Mouse (Mus musculus): ENCODE measurements around the gene Wfdc16. TPM values are rescaled to one million over a fixed set of nuclear protein-coding genes. Genes with fewer than 3 reads are reported as not detected.
"Not testable (repeated sequence)": the region's sequence is repeated elsewhere in the genome, so short reads cannot be mapped to it uniquely, and the experiment has no call there.

Gene Wfdc16
- polyA plus RNA-seq, 1 experiment from 2014 or later = not detected

DNA sequence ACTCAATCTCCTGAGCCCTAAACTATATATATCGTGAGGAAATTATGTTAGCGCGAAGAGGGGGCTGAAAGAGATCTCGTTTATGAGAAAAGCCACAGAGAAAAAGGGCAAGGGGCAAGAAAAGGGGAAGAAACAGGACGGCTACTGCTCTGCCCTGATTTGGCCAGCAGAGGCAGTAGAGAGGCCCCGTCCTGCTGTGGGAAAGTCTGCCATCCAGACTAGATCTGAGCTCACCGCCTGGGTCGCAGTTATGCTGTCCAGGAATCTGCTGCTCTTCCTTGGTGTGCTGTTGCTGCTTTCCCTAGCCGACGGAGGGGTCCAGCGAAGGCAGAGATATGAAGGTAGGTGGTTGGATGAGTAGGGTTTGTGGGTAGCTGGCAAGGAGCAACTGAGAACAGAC is 17.3 kb upstream of the Wfdc16 start, which contains the start of gene Wfdc10:
Gene Wfdc10 (plus strand): TSS at position 189 of the 400 bp plus-strand sequence.
- in situ Hi-C loops (cut with MboI; ENCODE audit: low pct_unique_long_range_greater_than_20kb) = no loop called here
- DNase-seq (ENCODE audit: low read depth, low spot score) (no peak), ATAC-seq (no peak)
- peak; percentile 73 for TF ChIP-seq CTCF (IDR thresholded peaks at IDR 0.05)
- ChIA-PET POLR2A (no interaction called here), CTCF (interaction anchor here (0.6 to 1.2 kb wide), 3 partner anchors 9 to 15 kb away, joined by 3 to 4 read pairs (median 3); no protein-coding TSS in a partner anchor)
- H3K27me3 ChIP-seq = peaks cover 10% of the 10 kb centered on the region

DNA sequence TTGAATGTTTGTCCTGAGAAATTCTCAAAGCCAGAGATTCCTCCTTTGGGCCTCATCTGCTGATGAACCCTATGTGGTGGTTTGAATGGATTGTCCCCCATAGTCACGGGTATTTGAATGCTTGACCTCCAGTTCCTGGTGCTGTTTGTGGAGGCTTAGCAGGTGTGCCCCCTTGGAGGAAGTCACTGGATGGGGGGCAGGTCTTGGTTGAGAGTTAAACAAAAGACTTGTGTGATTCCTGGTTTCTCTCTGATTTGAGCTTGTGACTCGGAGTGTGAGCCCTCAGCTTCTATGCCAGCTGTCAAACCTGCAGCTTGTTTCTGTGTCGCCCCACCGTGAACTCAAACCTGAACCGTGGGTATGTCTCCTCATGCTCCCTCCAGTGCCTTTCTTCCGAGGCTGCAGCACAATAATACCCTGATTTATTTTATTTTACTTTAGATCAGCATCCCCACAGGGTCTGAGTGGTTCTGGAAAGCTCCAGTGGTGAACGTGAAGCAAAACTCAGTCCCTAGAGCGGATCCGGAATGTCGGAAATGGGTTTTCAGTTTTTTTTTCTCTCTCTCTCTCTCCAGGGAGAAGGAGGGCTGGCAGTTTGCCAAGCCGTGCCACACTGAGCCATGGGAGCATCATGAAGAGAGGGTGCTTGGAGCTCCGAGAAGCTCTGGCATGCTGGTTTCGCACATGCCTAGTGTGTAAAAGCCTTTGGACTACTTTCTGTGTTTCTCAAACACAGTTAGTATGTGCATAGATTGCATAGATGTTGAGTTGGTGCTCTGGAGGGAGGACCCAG is 3.5 kb upstream of the Wfdc16 start:
- ATAC-seq = no peak
- H3K27me3 ChIP-seq = no peaks in the 10 kb centered on the region
- ChIA-PET POLR2A (no interaction called here), CTCF (no interaction called here)
- TF ChIP-seq CTCF (IDR thresholded peaks at IDR 0.05) = no peak
- DNase-seq (ENCODE audit: low read depth, low spot score) = no peak
- in situ Hi-C loops (cut with MboI; ENCODE audit: low pct_unique_long_range_greater_than_20kb) = no loop called here

DNA sequence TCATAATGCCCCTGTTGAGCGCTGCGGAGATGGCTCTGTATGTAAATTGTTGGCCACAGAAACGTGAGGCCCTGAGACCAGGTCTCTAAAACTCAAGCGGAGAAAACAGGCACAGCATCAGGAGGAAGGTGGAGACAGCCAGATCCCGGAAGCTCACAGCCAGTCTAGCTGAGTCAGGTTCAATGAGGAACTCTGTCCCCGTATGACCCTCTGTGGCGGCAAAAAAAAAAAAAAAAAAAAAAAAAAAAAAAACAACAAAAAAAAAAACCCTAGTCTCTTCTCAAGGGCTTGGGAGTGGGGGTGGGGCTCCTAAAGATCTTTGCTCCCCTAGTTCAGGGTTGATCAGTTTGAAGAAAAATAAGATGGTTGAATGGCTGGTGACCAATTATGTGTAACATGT is 2.5 kb upstream of the Wfdc16 start:
- ChIA-PET CTCF (interaction anchor here (1.3 kb wide), 1 partner anchor 15 kb away, joined by 3 read pairs; the partner anchor contains the start of genes Wfdc10 and Wfdc9), POLR2A (no interaction called here)
- H3K27me3 ChIP-seq = no peaks in the 10 kb centered on the region
- in situ Hi-C loops (cut with MboI; ENCODE audit: low pct_unique_long_range_greater_than_20kb) = no loop called here
- DNase-seq (ENCODE audit: low read depth, low spot score) (no peak), ATAC-seq (no peak)
- no peak for TF ChIP-seq CTCF (IDR thresholded peaks at IDR 0.05)

DNA sequence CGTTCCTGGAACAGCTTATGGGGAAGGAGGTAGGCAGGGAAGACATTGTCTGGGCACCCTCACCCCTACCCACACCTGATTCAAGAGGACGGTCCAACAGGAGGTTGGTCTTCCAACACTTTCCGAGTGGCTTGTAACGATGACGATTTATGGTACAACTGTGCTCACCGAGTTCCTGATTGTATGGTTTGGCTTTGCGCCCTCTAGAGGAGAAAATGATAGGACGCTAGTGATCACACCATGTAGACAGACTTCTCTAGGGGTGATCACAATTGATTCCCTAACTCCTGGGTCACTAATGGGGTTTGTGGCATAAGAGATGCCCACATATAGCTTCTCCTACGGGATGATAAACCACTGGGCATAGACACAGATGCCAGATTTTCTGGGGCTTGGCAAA is 3.3 kb downstream of the Wfdc16 start:
- ChIA-PET POLR2A (no interaction called here), CTCF (interaction anchor here (0.9 kb wide), 1 partner anchor 13 kb away, joined by 3 read pairs; no protein-coding TSS in a partner anchor)
- TF ChIP-seq CTCF (IDR thresholded peaks at IDR 0.05) = peak; percentile 28
- peaks cover 7% of the 10 kb centered on the region for H3K27me3 ChIP-seq
- in situ Hi-C loops (cut with MboI; ENCODE audit: low pct_unique_long_range_greater_than_20kb) = no loop called here
- ATAC-seq = no peak
- no peak for DNase-seq (ENCODE audit: low read depth, low spot score)

DNA sequence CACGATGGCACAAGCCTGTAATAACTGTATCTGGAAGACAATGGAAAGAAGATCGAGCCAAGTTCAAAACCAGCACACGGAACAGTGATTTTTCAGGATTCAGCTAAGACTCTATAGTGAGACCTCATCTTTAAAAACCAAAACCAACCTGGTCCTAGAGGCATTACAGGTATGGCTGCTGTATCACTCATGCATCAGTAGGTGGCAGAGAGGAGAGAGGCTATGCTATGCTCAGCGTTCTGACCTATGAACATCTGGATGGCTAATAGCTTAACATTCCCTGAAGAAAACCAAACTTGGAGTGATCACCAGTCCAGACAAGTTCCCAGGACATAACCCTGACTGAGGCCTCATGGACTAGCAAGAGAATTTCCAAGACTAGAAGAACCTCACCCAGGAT is 16.8 kb downstream of the Wfdc16 start:
- TF ChIP-seq CTCF (IDR thresholded peaks at IDR 0.05) = no peak
- DNase-seq (ENCODE audit: low read depth, low spot score) (no peak), ATAC-seq (no peak)
- ChIA-PET POLR2A (interaction anchor here (0.6 kb wide), 1 partner anchor 41 kb away, joined by 3 read pairs; no protein-coding TSS in a partner anchor), CTCF (no interaction called here)
- H3K27me3 ChIP-seq = peaks cover 11% of the 10 kb centered on the region
- in situ Hi-C loops (cut with MboI; ENCODE audit: low pct_unique_long_range_greater_than_20kb) = no loop called here

DNA sequence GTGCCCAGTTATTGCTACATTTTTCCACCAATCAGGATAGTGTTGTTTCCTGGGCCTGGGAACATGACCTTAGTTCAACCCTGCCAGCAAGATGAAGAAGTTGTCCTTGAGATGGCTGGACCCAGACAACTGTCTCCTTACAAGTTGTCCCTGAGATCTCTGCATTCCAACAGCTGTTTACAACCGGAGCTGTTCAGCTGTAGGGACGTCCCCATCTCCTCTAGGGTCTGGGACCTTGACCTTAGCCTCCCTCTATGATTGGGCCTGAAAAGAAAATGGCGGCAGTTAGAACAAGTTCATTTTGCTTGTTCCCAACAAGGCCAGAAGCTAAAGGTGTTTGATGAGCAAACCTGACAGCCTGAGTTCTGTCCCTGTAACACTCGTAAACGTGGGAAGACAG is 19.5 kb downstream of the Wfdc16 start:
- POLR2A ChIA-PET = no interaction called here
- CTCF ChIA-PET = interaction anchor here (1.4 kb wide), 1 partner anchor 10 kb away, joined by 6 read pairs; no protein-coding TSS in a partner anchor
- no peak for DNase-seq (ENCODE audit: low read depth, low spot score)
- ATAC-seq = no peak
- peaks cover 4% of the 10 kb centered on the region for H3K27me3 ChIP-seq
- no peak for TF ChIP-seq CTCF (IDR thresholded peaks at IDR 0.05)
- in situ Hi-C loops (cut with MboI; ENCODE audit: low pct_unique_long_range_greater_than_20kb) = no loop called here

DNA sequence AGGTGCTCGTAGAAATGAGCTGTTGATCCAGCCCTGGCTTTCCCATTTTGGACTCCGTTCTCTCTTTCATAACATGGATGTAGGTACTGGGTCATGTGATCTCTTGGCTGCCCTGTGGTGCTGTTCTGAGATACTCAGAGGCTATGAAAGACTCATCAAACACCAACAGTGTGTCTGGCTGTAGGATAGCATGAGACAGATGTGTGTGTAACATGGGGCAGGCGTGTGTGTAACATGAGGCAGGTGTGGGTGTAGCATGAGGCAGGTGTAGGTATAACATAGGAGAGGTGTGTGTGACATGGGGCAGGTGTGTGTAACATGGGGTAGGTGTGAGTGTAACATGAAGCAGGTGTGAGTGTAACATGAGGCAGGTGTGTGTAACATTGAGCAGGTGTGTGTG is 23.2 kb downstream of the Wfdc16 start:
- TF ChIP-seq CTCF (IDR thresholded peaks at IDR 0.05) = no peak
- H3K27me3 ChIP-seq = no peaks in the 10 kb centered on the region
- ChIA-PET POLR2A (no interaction called here), CTCF (no interaction called here)
- DNase-seq (ENCODE audit: low read depth, low spot score) (no peak), ATAC-seq (no peak)
- in situ Hi-C loops (cut with MboI; ENCODE audit: low pct_unique_long_range_greater_than_20kb) = no loop called here

DNA sequence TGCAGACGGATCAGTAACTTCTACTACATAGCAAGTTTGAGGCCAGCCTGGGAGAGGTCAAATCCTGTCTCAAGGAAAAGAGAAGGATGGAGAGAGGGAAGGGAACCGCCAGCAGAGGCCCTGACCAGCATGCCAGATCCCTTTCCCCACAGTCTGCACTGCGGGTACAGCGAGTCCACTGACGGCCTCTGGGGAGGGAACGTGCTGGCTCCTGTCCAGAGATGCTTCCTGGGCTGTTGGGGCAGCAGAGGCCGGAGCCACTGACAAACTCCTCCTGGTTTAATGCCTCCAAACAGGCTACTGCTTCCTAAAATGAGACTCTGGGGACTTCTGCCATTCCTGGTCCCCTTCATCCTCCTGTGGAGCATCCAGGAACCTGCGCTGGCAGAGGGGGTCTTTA is 25.1 kb downstream of the Wfdc16 start, which contains the start of the genes Wfdc6b and Wfdc8:
Gene Wfdc6b (plus strand): TSS at position 52 of the 400 bp plus-strand sequence.
Gene Wfdc8 (minus strand): TSS at position 156 of the 400 bp plus-strand sequence.
- ATAC-seq; CTCF ChIA-PET; DNase-seq (ENCODE audit: low read depth, low spot score); H3K27me3 ChIP-seq; POLR2A ChIA-PET; in situ Hi-C loops (cut with MboI; ENCODE audit: low pct_unique_long_range_greater_than_20kb): not testable (repeated sequence)

DNA sequence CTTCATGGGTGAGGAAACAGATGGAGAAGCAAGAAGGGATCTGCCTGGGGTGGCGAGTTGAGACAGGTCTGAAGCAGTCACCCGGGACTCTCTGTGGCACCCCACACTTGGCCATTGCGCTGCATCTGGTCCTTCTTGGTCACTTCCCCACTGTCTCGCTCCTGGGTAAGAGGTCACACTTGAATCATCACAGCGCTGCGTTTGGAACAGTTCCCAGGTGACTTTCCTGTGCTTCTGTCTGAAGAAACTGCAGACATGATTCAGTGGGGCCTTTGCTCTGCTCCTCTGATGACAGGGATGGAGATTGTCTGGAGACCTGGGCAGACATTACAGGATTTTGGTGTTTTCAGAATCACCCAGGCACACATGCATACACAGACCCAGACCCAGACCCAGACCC is 29.8 kb downstream of the Wfdc16 start:
- CTCF ChIA-PET = no interaction called here
- TF ChIP-seq CTCF (IDR thresholded peaks at IDR 0.05) = no peak
- DNase-seq (ENCODE audit: low read depth, low spot score) (peak; percentile 88), ATAC-seq (no peak)
- POLR2A ChIA-PET = no interaction called here
- H3K27me3 ChIP-seq = no peaks in the 10 kb centered on the region
- in situ Hi-C loops (cut with MboI; ENCODE audit: low pct_unique_long_range_greater_than_20kb) = no loop called here

DNA sequence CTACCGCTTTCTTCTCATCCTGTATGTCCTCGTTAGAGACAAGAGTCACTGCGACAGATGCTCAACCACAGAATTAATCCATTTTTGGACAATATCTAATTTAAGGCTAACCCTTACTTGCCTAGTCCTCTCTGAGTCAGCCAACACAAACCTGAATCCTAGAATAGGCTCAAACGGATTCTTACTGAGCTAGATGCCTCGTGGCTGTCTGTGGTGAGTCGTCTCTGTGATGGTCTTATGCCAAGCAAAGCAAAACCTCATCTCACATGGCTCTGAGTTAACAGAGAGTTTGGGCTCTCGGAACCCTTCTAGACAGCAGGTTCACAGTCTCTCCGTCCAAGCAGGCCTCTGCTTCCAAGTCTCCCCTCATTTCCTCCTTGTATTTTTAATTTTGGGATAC is 34.2 kb downstream of the Wfdc16 start:
- CTCF ChIA-PET = interaction anchor here (1.0 kb wide), 1 partner anchor 11 kb away, joined by 3 read pairs; the partner anchor contains the start of gene Eppin
- POLR2A ChIA-PET = no interaction called here
- no peaks in the 10 kb centered on the region for H3K27me3 ChIP-seq
- TF ChIP-seq CTCF (IDR thresholded peaks at IDR 0.05) = no peak
- no peak for ATAC-seq
- no peak for DNase-seq (ENCODE audit: low read depth, low spot score)
- in situ Hi-C loops (cut with MboI; ENCODE audit: low pct_unique_long_range_greater_than_20kb) = no loop called here

DNA sequence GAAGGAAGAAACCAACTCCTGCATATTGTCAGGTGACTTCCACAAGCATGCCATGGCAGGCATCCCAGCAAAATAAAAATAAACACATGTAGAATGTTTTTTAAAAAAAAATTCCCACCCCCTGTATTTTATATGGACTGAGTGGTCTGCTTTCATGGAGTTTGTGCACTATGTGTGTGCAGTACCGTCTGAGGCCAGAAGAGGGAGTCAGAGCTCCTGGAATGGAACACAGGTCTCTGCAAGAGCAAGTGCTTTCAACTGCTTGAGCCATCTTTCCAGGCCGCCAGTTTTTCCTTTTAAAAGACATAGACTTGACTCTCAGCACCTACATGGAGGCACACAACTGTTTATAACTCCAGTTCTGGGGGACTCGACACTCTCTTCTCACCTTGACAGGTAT is 35.1 kb downstream of the Wfdc16 start:
- TF ChIP-seq CTCF (IDR thresholded peaks at IDR 0.05) = no peak
- ChIA-PET CTCF (interaction anchor here (1.0 kb wide), 1 partner anchor 10 kb away, joined by 3 read pairs; the partner anchor contains the start of gene Eppin), POLR2A (no interaction called here)
- ATAC-seq = no peak
- no peaks in the 10 kb centered on the region for H3K27me3 ChIP-seq
- no peak for DNase-seq (ENCODE audit: low read depth, low spot score)
- in situ Hi-C loops (cut with MboI; ENCODE audit: low pct_unique_long_range_greater_than_20kb) = no loop called here
